Mouse (Mus musculus) heart, adult 2 months (tissue): ENCODE measurements around the gene Trcg1.

Experiments used
- CTCF ChIP-seq: fragments of 200-600 bp; IDR thresholded peaks from 2 replicates; pipeline ENCODE4 v1.8.1; 2022; ENCODE audit warnings: antibody characterized with exemption, mild to moderate bottlenecking, moderate library complexity
- EP300 ChIP-seq: fragments of 200-500 bp; IDR thresholded peaks from 2 replicates; pipeline ENCODE4 v1.6.1; 2011; ENCODE audit warnings: low read depth, low read length, control low read depth; ENCODE audit not compliant: insufficient read depth
- POLR2A ChIP-seq: fragments of 200-500 bp; IDR thresholded peaks from 2 replicates; pipeline ENCODE4 v1.6.1; 2011; ENCODE audit warnings: mild to moderate bottlenecking, low read depth, low read length, control low read depth; ENCODE audit not compliant: insufficient read depth

- no peak for TF ChIP-seq CTCF
- no peak for TF ChIP-seq EP300
- no peak for TF ChIP-seq POLR2A
Observed at GRCm38 (mm10) chr9:57233142-57233541, 3.2 kb upstream of the Trcg1 start.
